Mouse (Mus musculus) frontal cortex, adult 2 months (tissue): ENCODE results near the gene Cdk5. TPM values are rescaled to one million over a fixed set of nuclear protein-coding genes. Genes with fewer than 3 reads are reported as not detected.

Experiments used
- DNase-seq, 2 experiments: peaks; one replicate each; pipeline ENCODE4 v3.0.0; 2022; ENCODE audit warnings: low spot score in 1 of 2; ENCODE audit errors: extremely low spot score in 1 of 2
- polyA plus RNA-seq: library from polyadenylated mRNA; depleted of rRNA; stranded (reverse); fragments of >200 nt; gene quantifications from 2 replicates; pipeline ENCODE4 v1.2.3, GENCODE M21; 2012

Cdk5 gene
- polyA plus RNA-seq, 1 experiment: 214 TPM

DNA sequence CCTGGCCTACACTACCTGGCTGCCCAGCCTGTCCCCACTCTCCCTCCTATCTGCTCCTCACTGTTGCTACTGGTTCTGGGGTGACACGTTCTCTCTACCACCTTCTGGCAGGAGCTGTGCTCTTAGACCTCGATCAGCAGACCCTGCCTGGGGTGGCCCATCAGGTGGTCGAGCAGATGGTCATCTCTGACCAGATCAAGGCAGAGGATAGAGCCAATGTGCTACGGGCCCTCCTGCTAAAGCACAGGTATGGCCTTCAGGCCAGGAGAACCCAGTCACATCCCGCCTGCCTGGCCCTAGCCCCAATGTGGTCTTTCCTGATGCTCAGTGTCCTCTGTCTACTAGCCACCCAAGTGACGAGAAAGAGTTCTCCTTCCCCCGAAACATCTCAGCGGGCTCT is 10.7 kb upstream of the Cdk5 start:
- no peak for DNase-seq

DNA sequence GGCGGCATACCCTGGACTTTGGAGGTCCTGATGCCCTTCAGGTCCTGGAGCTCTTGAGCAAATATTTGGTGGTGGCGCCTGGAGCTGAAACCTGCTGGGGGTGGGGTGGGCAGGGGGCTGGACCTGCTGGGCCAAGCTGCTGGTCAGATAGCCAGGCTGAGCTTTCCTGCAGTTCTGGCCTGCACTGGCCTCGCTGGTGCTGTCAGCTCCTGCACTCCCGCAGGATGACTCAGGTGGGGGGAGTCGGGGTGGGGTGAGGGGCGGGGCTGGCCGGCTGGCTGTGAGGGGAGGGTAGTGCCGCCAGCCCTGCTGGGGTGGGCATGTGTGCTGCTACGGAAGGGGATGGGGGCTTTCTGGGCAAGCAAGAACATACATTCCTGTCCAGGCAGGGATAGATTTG is 5.3 kb upstream of the Cdk5 start:
- DNase-seq: no peak

DNA sequence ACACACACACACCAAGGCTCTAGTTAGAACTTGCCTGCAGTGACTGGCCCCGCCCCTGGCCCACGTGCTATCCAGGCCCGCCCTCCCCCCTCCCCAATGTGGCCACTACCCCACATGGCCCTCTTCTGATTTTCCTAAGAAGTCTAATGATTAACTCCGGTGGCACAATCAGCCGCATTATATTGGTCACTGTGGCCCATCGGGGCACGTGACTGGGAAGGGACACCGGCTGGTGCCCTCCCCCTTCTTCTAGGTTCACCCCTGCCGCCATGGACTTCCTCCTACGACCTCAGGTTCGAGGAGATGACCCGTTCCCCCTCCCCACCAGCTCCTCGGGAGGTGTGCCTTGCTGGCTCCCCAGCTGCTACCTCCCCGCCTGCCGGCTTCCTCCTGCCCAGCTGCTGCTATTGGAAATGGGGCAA is 4.7 kb upstream of the Cdk5 start:
- DNase-seq: no peak

DNA sequence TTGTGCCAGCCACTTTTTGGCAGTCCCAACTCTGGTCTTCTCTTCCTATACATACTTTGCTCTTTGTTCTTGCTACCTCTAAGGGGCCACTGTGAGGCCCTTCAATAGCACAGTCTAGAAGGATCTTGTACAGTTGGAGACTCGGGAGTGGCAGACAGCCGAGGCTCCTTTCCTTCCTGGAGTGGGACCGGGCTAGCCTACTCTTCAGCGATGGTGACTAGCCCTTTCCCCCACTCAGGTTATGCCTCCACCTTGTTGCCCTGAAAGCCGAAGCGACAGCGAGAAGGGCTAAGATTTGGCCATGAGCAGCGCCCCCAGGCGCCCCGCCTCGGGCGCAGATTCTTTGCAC is 3.9 kb upstream of the Cdk5 start:
- DNase-seq: no peak

DNA sequence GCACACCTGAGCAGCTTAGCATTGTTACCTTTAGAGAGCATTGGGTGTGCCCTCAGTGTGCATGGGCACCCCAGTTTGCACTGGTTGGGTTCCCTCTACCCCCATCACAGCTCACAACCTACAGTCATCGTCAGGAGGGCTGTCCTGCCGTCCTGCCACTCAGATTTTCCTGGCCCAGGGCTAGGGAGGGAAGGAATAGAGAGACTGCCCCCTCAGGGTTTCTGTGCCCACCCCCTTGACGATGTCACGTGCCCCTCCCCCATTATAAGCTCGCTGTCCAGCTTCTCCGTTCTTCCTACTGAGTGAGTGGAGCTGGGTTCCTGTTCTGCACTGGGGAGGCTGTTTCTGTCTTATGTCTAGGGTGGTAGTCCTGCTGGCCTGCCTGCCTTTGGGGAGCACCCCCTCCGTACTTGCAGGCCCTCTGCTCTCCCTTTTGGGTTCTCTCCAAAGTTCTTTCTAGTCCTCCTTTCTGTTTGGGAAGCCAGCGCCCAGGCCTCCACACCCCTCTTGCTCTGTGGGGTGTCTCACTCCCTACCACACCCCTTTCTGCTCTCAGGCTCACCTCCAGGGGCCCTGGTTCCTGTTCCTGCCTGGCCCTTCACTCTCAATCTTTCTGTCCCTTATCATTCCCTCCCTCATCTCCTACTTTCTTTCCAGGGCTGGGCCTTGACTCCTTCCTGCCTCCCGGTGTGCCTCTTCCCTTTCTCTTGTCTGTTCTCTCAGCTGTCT is 3.4 kb upstream of the Cdk5 start:
- no peak for DNase-seq

DNA sequence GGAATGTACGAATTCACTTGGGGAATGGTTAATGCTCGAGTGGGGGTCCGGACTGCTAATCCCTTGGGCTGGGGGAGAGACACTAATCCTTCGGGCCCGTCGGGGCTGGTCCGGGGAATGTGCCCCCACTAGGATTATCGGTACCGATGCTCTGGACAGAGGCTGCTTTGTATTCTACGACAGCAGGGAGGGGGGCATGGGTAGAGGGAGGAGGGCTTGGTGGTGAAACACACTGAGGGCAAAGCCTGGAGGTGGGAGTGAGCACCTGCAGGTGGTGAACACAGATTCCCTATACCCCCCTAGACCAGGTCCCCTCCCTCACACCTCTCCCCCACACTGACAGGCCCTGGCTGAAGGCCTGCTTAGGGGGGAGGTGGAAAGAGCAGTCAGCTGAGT is 2.7 kb upstream of the Cdk5 start:
- DNase-seq: no peak

DNA sequence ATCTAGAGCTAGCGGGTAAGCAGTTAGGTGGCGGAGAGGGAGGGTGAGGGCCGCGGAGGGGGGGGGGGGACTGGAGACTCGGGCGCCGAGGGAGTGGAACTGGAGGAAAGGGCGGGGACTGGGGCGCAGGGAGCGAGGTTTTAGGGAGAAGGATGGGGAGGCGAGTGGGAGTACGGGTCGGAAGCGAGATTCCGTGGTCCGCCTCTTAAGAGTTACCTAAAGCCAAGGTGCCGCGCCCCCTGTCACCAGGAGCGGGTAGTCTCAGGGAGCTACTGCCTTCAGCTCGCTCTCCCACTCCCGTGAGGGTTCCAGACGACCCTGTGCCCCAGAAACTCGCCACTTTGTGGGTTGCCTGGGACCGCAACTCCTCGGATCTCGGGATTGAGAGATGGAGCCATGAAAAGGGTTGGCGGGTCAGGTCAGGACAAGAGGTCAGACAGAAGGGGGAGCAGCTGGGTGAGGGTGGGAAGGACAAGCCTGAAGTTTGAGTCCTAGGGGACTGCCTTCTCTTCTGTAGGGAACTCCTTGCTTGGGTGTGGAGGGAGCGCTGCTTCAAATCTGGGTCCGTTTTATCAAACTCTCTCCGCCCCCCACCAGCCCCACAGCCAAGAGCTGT is 2.2 kb upstream of the Cdk5 start:
- DNase-seq: peak in 1 of 2 experiments; percentile 38

DNA sequence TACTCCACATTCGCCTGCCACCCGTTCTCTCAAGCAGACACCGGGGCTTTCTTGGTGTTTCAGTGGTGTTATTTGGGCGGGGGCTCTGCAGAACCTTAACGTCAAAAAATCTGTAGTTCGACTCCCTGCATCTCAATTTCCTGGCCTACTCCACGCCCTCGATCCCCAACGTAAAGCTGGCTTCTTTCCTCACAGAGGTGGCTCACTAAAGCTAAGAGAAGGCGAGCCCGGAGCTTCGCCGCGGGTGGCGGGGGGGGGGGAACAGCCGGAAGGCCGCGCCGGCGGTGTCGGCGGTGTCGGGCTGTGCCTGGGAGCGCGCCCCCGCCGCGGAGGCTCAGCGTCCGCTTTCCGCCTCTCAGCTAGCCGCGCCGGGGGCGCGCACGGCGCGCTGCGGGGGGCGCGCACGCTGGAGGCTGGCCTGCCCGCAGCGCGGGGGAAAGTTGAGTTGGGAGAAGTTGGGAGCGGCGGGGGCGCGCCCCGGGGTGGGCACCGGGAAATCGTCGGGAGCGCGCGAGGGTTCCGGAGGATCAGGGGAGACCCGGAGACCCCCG is 1.6 kb upstream of the Cdk5 start:
- peak in 1 of 2 experiments; percentile 61 for DNase-seq

DNA sequence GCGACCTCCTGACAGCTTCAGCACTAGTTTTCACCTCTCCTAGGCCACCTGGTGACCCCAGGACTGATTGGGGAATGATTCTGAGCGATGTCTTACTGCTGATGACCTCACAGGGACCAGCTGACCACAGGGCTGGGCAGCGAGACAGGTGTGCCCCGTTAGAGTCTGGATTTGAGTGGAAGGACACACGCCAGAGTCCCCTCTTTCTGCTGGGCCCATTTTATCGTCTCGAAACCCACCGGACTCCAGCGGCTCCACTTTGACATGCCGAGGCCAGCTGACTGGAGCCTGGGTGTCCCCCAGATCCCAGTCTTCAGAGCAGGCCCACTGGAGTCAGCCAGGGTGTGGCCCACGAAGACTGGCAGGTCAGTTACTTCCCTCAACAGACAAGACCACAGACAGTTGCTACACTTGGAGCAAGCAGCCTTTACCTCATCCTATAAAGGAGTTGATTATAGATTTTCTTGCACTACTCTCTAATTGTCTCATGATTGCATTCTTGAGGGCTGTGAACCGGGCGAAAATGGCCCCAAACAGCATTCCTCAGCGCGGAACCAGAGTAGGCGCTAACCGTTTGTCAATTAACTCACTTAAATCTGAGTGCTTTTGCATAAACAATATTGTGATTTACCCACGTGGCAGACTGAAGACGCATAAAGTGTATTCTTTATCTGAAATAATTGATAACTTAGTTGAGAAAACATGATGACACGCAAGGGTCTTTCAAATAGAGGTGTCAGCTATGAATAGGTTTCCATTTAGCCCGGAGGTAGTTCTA is 863 bp upstream of the Cdk5 start:
- no peak for DNase-seq

DNA sequence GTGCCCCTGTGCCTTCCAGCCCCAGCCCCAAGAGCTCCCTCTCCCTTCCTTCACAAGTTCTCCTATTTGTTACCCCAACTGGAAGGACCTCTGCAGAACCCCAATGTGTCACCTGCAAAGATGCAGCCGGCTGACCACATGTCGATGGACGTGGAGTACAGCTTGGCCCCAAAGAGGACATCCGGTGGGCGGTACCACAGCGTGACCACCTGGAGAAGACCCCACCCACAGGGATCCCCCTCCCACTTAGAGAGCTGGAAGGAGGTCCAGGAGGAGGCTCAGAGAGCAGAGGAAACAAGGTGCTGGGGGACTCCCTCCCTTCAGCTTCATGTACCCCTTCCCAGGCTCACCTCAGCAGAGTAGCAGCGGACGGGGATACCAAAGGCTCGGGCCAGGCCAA is 2.9 kb downstream of the Cdk5 start:
- no peak for DNase-seq

DNA sequence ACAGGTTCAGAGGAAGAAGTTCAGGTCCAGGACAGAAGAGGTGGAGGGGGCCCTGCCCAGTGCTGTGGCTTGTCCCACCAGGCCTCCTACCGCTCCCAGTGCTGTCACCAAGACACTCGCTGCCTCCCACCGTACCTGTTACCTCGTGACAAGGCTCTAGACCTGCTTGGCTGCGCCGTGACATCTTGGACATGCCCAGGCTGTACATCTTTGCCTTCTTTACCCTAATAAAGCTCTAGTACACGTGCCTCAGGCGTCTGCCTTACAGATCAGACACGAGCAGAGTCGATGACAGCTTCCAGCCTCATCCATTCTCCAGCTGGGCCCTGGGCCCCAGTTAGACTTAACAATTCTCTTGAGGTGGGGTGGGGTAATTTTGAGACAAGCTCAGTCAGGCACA is 5.7 kb downstream of the Cdk5 start:
- no peak for DNase-seq

DNA sequence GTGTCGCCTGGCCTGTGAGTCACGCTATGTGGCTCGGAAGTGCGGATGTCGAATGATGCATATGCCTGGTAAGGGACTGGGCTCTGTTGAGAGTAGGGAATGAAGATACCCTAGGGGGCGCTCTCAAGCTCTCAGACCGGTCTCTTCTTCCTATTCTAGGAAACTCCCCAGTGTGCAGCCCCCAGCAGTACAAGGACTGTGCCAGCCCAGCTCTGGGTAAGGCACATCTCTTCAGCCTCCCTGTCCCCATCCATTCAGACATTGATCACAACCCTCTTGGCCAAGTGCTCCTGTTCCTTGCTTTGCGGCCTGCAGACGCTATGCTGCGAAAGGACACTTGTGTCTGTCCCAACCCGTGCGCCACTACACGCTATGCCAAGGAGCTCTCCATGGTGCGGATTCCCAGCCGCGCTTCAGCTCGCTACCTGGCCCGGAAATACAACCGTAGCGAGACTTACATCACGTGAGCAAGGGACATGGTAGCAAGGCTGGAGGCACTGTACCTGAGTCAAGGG is 7.1 kb downstream of the Cdk5 start:
- peak in 1 of 2 experiments; percentile 86 for DNase-seq

DNA sequence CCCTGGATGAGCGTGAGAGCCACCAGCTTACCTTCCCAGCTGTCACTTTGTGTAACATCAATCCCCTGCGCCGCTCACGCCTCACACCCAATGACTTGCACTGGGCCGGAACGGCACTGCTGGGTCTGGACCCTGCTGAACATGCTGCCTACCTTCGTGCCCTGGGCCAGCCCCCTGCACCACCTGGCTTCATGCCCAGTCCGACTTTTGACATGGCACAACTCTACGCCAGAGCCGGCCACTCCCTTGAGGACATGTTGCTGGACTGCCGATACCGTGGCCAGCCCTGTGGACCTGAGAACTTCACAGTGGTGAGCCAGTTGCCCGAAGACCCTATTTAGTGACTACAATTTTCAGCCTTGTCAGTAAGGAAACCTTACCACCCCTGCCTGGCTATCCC is 9.4 kb downstream of the Cdk5 start:
- no peak for DNase-seq

DNA sequence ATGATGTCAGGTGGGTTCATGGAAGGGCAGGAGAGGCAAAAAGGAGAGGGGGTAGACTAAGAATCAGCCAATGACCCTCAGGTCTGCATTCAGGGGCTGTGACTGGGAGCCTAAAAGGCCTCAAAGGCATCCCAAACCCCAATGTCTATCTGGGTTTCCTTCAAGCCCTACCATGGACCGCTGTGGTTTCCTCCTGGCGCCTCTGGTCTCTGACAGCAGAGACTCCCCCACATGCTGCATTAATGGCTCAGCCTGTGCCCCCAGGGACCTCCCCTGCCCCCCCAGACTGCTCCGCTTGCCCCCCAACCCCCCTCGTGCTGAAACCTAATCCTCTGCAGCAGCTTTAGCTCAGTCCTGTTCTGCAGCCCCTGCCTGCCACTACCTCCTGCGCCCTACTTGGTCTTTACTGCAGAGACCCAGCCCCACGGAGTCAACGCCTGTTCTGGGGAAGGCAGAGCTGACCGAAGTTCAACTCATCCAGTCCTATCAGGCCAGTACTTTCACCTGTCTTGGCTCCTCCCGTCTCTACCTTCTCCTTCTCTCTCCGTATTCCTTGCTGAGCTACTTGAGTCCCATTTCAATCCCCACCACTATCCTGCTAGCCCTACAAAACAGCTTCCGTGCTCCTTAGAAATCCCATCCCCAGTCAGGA is 10.2 kb downstream of the Cdk5 start, which contains the start of gene Asic3:
Gene Asic3 (plus strand): TSS at position 351 of the 652 bp plus-strand sequence.
- no peak for DNase-seq

DNA sequence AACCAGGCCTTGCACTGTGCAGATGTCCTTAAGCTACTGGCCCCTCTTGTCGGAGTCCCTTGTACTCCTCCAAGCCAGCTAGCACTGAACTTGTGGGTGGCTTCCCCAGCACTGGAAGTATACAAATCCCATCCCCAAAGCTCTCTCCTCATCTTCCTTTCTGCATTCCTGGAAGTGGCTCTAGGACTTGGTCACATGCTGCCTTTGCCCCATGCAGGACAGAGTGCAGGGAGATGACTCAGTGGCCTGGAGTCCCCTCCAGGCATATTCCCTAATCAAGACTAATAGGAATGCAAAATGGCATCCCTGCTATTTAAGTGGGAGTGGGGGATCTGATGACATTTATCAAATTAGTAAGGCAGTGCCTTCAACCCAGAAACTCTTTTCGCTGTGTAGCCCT is 11.3 kb downstream of the Cdk5 start:
- no peak for DNase-seq

DNA sequence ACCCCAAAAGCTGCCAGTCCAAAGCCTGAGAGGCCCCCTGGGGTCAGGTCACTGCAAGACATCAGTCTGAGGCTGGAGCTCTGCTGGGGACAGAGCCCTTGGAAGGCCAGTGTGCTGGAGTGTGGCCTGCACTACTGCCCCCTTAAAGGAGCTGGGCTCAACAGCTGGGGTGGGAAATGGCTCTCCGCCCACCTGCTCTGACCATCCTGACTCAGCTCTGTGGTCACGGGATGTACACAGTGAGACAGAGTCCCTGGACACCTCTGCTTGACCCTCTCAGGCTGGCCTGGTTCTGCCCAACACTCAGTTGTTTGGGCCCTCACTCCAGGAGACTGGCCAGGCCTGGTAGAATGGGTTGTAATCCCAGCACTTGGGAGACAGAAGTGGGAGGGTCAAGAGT is 13.9 kb downstream of the Cdk5 start:
- no peak for DNase-seq

DNA sequence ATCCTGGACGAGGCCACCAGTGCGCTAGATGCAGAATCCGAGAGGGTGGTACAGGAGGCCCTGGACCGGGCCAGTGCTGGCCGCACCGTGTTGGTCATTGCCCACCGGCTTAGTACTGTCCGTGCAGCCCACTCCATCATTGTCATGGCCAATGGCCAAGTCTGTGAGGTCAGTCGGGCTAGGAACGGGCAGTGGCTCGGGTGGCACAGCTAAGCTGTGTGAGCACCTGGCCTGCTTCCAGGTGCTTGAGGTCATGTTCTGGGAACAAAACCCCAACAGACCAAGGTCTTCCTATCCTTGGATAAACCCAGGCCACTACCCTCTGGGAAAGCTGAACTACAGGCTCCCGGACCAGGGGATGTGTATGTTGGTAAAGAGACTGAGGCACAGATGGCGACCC is 14.7 kb downstream of the Cdk5 start:
- no peak for DNase-seq

DNA sequence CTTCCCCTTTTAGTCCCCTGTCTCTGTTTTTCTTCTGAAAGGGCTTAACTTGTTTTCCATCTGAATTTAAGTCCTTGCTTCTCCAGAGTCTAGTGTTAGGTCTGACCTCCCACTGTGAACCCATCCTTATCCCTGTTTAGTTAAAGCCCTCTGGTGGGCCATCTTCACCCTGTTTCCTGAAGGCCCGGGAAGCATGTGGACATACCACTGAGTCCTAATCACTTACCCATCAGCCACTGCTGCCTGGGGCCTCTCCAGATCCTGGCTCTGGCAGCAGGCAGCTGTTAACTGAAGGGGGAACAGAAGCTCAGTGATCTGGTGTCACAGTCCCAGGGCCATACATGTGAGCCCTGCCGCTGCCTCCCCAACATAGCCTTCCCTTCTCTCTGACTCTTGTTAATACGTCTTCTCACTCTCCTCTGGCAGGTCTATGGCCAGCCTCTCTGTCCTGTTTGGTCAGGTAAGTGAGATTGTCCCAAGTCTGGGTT is 17.9 kb downstream of the Cdk5 start:
- DNase-seq: no peak

DNA sequence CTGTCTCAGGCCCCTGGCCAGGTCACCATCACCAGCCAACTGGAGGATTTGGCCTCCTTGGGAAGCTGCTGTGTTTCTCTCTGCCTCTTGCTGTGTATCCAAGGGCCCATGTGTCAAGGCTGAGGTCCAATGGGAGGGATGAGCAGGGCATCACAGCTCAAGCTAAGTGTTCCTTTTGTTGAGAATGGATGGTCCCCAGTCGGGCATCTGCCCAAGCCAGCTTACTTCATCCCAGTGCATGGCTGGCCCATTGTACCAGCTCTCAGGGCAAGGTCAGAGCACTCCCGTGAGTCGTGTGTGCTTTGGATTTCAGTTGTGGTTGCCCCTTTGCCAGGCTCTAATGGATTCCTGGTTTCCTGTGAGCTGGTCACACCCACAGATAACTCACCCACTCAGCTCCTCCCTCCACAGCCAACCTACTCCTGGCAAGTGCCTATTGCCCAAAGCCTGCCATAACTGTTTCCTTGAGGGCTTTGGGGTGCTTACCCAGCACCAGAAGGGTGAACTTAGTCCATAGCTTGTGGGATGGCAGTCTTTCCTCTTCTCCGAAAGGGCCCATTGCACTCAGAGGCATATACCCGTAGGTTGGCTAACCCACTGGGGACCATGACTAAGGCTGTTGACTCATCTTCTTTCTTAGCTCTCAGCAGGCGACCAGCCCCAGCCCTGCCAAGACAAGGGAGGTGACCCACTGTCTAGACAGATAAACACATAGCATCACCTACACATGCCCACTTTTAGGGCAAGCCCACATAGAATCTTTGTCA is 18.6 kb downstream of the Cdk5 start:
- DNase-seq: no peak

DNA sequence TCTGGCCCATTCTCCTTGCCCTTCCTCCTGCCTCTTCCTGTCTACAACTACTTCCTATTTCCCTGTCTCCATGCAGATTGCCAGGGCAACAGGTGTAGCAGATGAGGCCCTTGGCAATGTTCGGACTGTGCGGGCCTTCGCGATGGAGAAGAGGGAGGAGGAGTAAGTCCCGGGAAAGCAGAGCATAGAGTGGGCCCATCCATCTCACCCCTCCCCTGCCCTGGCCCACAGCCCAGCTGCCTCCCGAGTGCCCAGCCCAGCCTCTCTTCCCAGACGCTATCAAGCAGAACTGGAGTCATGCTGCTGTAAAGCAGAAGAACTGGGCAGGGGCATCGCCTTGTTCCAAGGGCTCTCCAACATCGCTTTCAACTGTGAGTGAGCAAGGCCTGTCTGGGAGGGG is 21.4 kb downstream of the Cdk5 start:
- DNase-seq: no peak
